Mouse (Mus musculus) thymus, postnatal 4 days (tissue): Measurements from ENCODE around the gene Fam214a.

ENCODE experiments used
- DNase-seq: peaks from one replicate; pipeline ENCODE4 v3.0.0; 2021

Gene Fam214a

DNA sequence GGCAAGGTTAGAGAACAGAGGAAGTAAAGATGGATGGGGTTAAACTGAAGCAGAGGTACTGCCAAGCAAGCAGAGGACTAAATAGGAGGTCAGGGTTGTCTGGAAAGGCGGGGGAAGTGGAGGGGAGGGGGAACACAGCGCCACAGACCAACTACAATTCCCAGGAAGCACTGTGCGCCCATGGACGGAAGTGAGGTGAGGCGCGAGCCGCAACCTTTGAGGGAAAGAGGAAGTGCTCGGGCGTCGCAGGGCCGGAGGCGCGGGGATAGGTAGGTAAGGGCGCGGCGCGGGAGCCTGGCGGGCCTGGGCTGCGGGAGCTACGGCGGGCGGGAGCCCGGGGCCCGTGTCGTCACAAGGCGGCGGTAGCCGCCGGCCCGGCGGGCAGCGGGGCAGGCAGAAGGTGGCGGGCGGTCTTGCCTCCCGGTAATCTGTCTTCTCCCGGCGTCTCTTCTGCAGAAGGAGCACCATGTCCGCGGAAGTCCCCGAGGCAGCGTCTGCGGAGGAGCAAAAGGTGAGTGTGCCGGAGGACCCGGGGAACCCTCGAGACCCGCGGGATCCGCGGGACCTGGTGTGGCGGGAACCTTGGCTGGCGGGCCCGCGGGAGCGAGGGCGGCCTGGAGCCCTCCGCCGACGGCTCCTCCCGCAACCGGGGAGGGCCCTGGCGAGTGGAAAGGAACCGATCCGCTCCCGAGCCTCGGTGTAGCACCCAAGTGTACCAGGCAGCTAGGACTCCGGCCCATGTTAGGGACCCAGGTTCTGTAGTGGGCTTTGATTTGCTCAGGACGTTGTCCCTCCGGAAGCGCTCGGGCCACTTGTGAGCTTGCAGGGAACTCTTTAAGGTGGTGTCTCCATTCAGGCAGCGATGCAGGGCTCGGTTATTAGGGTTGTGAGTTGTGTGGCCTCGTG, 85.0 kb downstream of the Fam214a start, which contains the start of gene Arpp19:
TSS of gene Arpp19 (plus strand) at position 164 of the 906 bp plus-strand sequence.
- peak; percentile 86 for DNase-seq

GRCm38 (mm10) chr9:75038357-75038688, 85.6 kb downstream of the Fam214a start:
- no peak for DNase-seq

DNA sequence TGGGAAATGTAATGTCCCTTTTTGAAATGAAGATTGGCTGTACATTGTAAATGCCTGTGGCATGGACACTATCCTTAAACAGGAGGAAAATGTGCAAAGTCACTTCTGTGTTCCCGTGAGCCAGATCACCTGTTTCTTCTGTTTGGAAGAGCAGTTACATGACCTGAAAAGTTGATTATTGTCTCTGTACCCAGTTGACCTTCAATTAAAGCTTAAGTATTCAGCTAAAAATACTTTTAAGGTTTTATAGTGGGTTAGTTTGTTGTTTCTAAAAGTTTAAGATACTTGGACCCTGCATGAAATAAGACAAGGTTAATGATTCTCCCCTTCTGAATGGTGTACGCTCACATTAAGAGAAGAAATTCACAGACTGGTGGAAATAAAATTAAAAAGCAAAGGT, 87.9 kb downstream of the Fam214a start:
- no peak for DNase-seq

DNA sequence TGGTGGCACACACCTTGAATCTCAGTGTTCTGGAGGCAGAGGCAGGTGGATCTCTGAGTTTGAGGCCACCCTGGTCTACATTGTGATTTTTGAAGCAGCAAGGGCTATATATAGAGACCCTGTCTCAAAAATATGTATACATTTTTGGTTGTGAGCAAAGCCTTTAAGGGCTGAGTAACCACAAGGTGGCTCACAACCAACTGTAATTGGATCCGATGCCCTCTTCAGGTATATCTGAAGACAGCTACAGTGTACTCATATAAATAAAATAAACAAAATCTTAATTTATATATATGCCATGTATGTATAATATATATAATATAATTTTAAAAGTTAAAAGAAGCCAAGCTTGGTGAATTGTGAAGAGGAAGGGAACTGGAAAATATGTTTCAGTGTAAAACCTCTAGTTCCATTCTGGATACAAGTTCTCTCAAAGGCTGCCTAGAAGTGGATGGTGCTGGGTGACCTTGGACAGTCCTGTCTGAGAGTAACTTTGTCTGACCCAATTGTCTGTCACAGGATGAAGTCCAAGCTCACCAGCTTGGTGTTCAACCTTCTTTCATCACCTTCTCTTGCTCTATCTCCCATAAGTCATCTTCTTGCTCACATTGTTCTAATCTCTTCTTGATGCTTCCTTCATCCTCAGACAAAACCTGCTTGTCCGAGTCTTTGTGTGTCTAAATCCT, 89.3 kb downstream of the Fam214a start:
- DNase-seq: no peak

GRCm38 (mm10) chr9:75043191-75043590, 90.5 kb downstream of the Fam214a start:
- DNase-seq: no peak

- DNase-seq: no peak
These were observed 94.4 kb downstream of the Fam214a start for GRCm38 (mm10) chr9:75047079-75047478.

DNA sequence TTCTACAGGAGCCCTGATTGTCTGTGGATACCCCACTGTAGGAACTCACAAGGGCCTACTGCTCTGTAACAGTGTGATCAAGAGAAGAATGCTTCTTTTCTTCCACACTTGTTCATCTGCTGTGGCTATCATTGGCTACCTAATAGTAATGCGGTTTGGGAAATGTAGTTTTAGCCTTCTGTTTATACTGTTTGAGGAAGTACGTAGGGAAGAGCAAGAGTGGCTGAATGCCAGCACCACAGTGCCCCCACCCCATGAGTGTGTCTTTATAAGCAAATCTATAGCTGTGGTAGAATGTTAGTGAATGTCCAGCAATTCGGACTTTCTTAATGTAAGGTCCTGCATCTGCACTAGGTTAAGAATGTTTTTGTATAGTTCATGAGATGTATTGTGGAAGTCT, 96.4 kb downstream of the Fam214a start:
- no peak for DNase-seq

DNA sequence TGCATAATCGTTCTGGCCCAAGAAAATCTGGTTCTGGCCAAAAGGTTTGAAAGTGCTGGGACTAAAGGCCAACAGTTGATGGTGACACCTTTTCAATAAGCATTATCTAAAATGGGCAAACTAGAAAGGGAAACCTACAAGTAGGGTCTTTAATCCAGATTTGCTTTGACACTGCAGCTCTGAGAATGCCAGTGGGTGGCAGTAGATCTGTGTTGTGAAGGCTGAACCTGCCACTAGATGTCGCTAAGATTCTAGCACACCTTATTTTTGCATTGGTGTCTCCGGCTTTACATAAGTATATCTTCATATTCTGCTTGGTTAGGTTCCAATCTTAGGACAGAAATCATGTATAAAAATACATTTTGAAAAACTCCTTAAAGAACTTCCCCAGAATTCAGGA, 97.3 kb downstream of the Fam214a start:
- peak; percentile 73 for DNase-seq

- no peak for DNase-seq
These were observed 99.2 kb downstream of the Fam214a start for GRCm38 (mm10) chr9:75051841-75052240.

DNA sequence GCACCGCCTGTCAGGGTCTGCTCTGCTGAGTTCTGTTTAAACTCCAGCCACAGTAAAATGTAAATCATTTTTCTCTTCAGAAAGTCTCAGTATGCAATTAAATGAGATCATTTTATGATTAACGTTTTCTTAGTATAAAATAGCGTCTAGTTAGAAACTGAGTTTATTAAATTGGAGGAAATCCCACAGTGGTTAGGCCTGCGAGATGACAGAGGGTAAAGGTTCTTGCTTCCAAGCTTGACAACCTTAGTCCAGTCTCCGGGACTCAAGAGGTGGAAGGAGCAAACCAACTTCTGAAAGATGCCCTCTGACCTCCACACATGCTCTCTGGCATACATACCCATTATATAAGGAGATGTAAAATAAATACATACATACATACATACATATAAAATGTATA, 102.4 kb downstream of the Fam214a start:
- no peak for DNase-seq

GRCm38 (mm10) chr9:75064678-75065331, 112.1 kb downstream of the Fam214a start:
- DNase-seq: no peak

- DNase-seq: no peak
These were observed 117.9 kb downstream of the Fam214a start, which contains the start of gene Myo5a for GRCm38 (mm10) chr9:75070457-75071028. Gene Myo5a, plus strand, starts transcription at chr9:75071015.

- DNase-seq: peak; percentile 79
These were observed 118.5 kb downstream of the Fam214a start for GRCm38 (mm10) chr9:75071029-75071705.

- DNase-seq: no peak
These were observed 119.1 kb downstream of the Fam214a start for GRCm38 (mm10) chr9:75071706-75072192.

GRCm38 (mm10) chr9:75072361-75072760, 119.7 kb downstream of the Fam214a start:
- no peak for DNase-seq

DNA sequence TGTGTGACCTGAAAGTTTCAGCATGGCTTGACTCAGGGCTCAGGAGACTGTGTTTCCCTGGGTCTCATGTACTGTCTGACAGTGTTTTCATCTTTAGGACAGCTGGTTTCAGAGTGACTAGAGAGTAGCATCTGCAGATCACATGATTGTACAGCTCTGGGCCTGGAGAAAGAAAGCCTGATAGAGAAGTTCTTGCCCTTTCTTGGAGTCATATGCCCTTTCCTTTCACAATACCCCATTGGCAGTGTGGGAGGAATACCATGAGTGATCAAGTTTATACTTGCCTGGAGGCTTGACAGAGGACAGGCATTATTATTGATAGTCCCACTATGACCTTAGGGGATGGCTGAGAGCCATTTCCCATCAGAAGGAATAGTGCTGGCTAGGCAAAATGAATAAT, 124.5 kb downstream of the Fam214a start:
- no peak for DNase-seq
